Mouse (Mus musculus) left cerebral cortex, adult 8-10 months (tissue): ENCODE results near the gene Mcoln2. TPM values are rescaled to one million over a fixed set of nuclear protein-coding genes. Genes with fewer than 3 reads are reported as not detected.

Source experiments
- DNase-seq, 2 experiments: peaks; one replicate each; pipeline ENCODE4 v3.0.0; 2022; ENCODE audit warnings: low spot score in 2 of 2
- total RNA-seq, 4 experiments: library from RNA; stranded (reverse); gene quantifications; 2 replicates each; pipeline ENCODE4 v1.2.4; 2022

Gene Mcoln2
- total RNA-seq: not detected

DNA sequence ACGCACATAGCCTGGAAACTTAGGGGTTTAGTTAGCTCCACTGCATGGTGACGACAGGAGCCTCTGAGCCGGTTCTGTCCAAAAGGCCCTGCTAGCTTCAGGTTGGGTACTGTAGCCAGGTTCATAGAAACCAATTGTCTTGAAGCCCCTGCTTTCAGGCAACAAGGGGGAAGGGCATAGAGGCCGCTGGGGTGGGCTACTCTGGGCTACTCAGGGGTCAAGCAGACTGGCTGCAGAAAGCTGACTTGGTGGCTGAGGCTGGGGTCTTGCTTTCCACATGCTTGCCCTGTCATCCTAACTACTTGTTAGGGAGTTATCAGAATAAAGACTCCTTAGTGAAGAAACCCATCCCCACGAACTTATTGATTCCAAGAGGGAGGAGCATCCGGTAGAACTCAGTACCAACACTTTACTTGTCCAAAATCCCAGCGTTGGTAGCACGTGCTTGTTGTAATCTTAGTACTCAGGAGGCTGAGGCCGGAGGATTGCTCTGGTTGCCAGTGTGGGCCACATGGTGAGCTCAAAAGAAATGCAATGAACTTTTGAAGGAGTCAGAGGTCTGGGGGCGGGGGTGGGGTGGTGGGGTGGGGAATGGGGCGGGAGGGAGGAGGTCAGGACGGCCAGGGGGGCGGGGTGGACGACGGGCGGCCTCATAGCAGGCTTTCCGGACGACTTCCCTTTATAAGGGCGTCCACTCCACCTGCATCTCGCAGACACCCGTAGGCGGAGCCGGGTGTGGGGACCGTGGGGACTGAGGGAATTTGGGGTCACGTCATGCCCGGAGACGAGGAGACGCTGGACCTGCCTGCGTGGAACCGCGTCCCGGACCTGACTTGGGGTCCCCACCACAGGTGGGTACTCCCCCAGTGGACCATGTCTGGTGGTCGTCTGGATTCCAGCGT is at the start of gene Mcoln2:
TSS of gene Mcoln2 (plus strand) at position 678 of the 902 bp plus-strand sequence.
- no peak for DNase-seq

DNA sequence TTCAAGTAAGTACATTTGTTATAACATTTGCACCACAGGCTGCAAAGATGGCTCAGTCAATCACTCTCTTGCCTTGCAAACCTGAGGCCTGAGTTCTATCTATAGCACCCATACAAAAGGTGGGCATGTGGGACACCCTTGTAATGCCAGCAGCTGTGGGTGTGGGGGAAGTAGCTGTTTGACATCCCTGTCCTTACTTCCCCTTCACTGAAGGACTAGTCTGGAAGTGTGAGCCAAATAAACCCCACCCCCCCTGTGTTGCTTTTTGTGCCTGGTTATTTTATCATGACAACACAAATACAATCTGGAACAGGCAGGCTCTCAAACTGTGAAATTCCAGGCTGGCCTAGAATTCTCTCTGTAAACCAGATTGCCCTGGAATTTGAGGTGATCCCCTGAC is 49.7 kb upstream of the Mcoln2 start:
- DNase-seq: no peak

GRCm38 (mm10) chr3:146102049-146102448 is 47.6 kb upstream of the Mcoln2 start:
- no peak for DNase-seq

DNA sequence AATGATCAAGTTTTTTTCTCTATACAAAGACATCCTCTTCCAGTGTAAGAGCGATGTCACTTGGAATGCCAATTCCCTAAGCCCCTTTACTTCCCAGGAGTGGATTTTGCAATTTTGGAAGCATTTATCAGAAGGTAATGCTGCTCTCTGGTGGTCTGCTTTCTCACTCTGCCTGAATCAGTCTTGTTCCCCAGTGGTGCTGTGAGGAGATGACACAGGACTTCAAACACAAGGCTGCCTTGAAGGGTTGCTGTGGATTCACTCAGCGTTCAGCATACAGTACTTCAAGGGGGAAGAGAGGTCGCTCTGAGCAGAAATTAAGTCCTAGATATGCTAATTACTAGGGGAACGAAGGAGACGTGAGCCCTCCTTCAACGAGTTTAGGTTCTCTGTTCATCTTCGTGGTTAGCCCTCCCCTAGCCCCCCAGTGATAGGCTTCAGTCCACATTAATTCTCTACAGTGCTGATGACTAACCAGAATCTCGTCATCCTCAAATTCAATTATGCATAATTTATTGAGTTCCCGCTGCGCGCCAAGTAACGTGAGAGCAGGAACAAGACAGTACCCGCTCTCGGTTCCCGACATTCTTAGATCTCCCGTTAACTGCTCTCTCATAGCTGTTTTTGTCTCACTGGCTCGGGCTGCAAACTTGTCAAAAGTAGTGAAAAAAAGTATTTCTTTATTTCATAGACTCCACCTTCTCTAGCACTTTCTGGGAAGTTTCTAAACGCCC is 42.4 kb upstream of the Mcoln2 start:
- DNase-seq: no peak

- DNase-seq: peak; percentile 12 to 79
Observed at GRCm38 (mm10) chr3:146107921-146108571, 41.6 kb upstream of the Mcoln2 start, which contains the start of gene Wdr63. Gene Wdr63 (minus strand): TSS chr3:146108130.

DNA sequence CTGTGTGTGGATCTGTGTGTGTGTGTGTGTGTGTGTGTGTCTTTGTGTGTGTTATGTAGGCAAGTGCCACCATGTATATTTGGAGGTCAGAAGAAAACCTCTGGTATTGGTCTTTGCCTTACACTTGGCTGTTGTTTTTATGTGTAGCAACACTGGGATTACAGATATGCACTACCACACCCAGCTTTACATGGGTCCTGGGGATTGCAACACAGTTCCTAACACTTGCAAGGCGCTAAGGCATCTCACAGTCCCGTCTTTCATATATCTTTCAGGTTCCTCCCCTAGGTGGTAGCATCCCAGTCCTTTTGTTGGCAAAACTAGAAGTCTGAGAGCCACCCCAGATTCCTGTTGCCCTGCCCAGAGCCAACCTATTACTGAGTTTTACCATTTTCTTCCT is 40.7 kb upstream of the Mcoln2 start:
- no peak for DNase-seq

DNA sequence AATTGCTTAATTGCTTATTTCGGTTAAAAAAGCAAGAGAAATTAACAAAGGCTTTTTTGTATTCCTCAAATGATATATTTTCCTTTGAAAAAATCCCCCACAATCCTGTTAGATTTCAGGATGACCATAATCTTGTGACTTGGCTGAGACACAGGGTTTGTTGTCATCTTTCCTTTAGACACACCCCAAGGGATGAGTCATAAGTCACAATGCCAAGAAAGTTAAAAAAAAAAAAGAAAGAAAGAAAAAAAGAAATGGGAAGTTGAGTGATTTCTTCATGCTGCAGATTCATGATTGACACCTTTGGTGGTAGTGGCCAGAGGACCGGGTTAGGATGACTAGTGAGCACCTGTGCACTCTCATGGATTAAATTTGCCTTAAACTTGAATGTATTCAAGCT is 39.3 kb upstream of the Mcoln2 start:
- no peak for DNase-seq

GRCm38 (mm10) chr3:146110916-146111315 is 38.7 kb upstream of the Mcoln2 start:
- no peak for DNase-seq

DNA sequence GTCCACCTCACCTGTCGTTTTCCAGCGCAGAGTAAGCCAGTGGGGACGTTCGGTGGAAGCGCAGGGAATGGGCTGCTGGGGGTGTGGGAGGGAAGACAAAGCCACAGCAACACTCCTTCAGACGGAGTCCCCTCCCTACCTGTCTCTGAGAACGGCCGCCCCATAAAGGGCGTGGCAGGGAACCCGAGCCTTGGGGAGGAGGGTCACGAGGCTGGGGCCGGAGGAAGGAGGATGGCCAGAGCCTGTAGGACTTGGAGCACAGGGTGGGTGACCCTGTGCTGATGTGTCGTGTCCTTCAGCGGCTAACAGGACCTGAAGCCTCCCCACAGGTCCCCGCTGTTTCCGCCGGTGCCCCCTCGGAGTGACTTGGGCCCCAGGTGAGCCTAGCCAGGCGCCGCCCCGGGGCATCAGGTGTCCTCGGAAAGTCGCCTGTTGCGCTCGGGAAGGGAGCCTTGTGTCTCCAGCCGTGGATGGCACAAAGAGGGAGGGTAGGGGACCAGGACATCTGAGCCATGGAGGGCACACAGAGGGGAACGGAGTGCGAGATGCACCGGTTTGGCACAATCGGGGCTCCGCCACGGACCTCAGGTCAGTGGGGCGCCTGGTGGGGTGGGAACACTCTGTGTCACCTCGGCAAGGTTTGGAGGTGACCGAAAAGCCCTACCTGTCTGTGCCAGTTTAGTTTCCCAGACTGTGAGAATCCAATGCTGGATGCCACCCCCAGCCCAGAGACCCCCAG is 32.2 kb upstream of the Mcoln2 start, which contains the start of gene Mcoln3:
TSS of gene Mcoln3 (plus strand) at position 193 of the 739 bp plus-strand sequence.
- no peak for DNase-seq

DNA sequence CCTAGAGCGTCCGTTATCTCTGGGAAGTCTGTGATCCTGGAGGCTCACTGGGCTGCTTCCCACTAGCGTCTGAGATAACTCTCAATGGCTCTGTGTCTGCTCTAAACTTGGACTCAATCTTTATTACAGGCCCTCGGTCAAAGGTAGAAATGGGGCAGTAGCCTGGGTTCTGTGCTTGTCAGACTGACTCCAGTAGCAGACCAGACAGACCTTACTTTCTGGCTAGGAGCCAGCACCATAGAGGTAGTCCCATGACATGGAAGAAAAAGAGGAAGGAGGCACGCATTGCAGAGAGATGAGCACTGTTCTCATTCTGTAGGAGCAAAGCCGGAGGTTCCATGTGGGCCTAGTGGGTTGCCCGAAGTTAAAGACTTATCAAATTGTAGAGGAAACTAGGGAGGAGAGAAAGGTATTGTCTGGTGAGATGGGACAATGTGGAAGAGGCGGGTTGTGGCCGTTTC is 31.6 kb upstream of the Mcoln2 start:
- no peak for DNase-seq

DNA sequence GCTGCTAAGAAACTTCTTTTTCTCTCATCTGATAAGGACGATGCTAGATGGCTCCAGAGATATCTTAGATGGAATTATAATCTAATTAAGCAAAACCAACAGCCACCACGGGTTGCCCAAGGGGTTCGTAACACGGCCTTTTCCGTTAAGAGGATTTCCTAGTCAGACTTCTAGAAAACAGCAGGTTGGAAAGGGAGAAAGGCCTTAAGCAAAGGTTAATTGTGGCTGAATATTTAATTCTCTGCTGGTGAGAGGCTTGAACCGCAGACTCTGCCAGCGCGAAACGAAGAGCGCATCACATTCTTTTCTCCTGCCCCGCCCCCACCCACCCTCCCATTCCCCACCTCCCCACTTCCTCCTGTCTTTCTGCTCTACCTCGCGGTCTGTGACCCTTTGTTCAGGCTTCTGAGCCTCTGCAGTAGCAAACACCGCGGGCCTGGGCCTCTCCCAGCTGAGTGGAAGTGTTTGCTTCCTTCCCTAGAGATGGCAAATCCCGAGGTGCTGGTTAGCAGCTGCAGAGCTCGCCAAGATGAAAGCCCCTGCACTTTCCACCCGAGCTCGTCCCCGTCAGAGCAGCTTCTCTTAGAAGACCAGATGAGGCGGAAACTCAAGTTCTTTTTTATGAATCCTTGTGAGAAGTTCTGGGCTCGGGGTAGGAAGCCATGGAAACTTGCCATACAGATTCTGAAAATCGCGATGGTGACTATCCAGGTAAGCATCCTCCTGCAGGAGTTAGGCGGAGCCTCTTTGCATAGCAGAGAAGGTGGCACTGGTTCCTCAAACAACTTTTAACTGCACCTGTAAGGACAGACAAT is 28.1 kb upstream of the Mcoln2 start:
- DNase-seq: no peak

DNA sequence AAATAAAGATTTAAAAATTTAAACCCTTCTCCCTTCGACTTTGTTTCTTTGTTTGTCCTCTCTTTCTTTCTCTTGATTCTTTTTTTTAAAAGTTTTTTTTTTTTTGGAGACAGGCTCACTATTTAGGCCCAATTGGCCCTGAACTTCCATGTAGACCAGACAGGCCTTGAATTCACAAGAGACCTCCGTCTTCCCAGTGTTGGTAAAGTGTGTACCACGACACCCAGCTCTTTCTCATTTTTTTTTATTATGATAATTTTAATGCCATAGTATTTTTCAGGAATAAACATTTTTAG is 27.6 kb upstream of the Mcoln2 start:
- DNase-seq: no peak

DNA sequence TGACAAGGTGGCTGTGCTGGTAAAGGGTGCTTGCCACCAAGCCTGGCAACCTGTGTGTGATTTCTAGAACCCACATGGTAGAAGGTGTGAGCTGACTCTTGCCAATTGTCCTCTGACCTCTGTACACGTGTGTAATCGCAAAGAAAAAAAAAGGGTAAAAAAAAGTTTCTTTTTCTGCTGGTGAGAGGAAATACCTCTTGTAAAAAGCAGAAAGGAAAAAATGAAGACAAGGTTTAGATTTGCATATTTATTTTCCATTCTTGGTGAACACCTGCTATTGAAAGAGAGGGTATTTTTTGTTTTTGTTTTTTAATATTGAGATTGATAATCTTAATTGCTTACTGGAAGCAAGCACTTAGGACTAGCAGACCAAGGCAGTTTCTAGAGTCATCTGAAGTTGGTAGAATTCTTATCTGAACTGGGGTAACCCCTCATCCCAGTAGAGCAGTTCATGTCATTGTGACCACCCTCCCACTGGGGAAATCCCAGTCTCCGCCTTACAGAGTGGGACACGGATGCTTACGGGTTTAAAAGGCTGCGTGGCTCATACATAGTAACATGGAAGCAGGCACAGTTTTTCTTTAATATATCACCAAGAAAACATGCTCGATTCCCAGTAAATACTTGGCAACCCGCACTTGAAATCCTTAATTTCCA is 26.7 kb upstream of the Mcoln2 start:
- DNase-seq: no peak

DNA sequence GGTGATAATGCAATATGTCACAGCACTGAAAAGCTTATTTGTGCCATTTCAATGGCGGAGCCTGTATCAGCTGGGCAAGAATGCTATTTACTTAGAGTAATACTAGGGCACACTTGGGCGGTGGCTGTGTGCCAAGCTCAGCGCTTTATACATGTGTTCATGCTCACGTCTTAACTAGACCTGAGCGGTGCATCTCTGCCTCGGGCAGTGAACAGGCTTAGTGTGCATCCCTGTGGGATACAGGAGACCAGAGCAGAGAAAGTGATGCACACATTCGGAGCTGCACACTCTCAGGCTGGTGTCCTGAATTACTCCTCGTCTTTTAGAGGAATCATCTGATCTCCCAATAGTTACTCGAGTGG is 26.2 kb upstream of the Mcoln2 start:
- no peak for DNase-seq

- no peak for DNase-seq
Observed at GRCm38 (mm10) chr3:146127205-146127604, 22.4 kb upstream of the Mcoln2 start.

GRCm38 (mm10) chr3:146134834-146135233 is 14.8 kb upstream of the Mcoln2 start:
- DNase-seq: no peak

DNA sequence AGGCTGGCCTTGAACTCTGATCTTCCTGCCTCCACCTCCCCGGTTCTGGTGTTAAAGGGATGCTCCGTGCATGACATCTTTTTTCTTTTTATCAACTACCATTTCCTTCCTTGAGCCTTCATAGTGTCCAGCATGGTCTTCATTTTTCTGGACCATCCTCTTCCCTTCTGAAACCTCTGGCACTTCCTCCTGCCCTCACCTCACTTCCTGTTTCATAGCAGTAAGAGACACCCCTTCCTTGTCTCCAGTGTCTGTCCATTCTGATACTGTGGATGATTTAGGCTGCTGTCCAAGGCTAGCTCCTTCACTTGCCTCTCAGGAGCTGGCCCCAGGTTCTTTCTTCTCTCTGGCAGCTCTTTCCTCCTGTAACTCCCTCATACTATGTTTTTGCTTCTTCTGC is 14.2 kb upstream of the Mcoln2 start:
- DNase-seq: no peak

GRCm38 (mm10) chr3:146136422-146136821 is 13.2 kb upstream of the Mcoln2 start:
- no peak for DNase-seq

GRCm38 (mm10) chr3:146140276-146140675 is 9.4 kb upstream of the Mcoln2 start:
- DNase-seq: no peak

- no peak for DNase-seq
Observed at GRCm38 (mm10) chr3:146142523-146142922, 7.1 kb upstream of the Mcoln2 start.
